Mouse (Mus musculus): ENCODE results near the gene Fbxo41.
A peak's percentile ranks its signal among the peaks of the same experiment; 100 is the strongest.

DNA sequence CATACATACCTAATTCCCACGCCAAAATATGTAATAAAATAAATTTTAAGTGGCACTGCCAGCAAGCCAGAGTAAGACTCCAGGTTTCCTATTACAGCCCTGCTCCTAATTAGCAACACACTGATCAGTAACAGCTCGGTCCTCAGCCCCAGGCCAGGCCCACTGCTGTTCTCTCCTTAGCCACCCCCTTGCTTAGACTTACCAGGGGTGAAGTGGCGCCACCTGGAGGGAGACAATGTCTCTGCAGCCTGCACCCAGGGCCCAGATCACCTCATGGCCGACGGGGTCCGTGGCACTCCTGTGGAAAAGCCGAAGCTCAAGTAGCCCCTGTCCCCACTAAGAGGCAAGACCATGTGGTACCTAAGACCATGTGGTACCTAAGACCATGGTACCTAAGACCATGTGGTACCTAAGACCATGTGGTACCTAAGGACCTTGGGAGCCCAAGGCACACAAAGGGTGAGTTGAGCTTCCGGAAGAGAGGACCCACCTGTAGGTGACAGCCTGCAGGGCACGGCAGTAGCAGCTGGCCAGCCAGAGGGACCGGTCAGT is 25.4 kb downstream of the Fbxo41 start:
- TF ChIP-seq POLR2A (IDR thresholded peaks at IDR 0.05; ENCODE audit: insufficient read depth, low read length) (no peak), EP300 (IDR thresholded peaks at IDR 0.05; ENCODE audit: insufficient read depth, low read depth, low read length) (no peak), CTCF (IDR thresholded peaks at IDR 0.05; ENCODE audit: low read depth, low read length) (peak; percentile 92)

Measured in ES-Bruce4 (cell line).